Mouse (Mus musculus): ENCODE results near the gene Gpr156. TPM values are rescaled to one million over a fixed set of nuclear protein-coding genes. Genes with fewer than 3 reads are reported as not detected.

Gene Gpr156
- polyA plus RNA-seq, 1 experiment from 2014 or later, result not detected

DNA sequence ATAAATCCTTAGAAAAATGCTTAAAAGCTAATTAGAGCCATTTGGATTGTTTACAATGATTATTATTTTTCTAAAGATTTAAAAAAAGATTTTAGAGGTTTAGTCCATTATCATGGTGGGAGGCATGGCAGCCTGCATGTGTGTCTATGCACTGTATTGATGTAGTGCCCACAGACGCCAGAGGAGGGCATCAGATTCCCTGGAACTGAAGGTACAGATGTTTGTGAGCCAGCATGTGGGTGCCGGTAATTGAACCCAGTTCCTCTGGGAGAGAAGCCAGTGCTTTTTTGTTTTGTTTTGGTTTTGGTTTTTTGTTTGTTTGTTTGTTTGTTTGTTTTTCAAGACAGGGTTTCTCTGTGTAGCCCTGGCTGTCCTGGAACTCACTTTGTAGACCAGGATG is 13.3 kb downstream of the Gpr156 start:
- no peaks in the 10 kb centered on the region for H3K9me3 ChIP-seq (ENCODE audit: control insufficient read depth, low read length)
- H3K9ac ChIP-seq (ENCODE audit: low read depth, low read length), result no peak overlapping the region
- H3K4me2 ChIP-seq, result no peak overlapping the region
- DNase-seq (ENCODE audit: low spot score) (no peak), ATAC-seq (replicated peaks; ENCODE audit: low FRiP score) (no peak)
- no peaks in the 10 kb centered on the region for H3K36me3 ChIP-seq (ENCODE audit: control insufficient read depth, insufficient read depth, low read length)
- no peak overlapping the region for H3K27ac ChIP-seq (ENCODE audit: low read depth, low read length)
- 83% methylated on average over 2 of the region's 2 CpGs for WGBS
- no peaks in the 10 kb centered on the region for H3K4me1 ChIP-seq (replicated peaks; ENCODE audit: control insufficient read depth, insufficient read depth, low read length)
- no peaks in the 10 kb centered on the region for H3K27me3 ChIP-seq (replicated peaks; ENCODE audit: control insufficient read depth, insufficient read depth, low read length)
- no peak overlapping the region for H3K4me3 ChIP-seq (ENCODE audit: low read depth, low read length)

DNA sequence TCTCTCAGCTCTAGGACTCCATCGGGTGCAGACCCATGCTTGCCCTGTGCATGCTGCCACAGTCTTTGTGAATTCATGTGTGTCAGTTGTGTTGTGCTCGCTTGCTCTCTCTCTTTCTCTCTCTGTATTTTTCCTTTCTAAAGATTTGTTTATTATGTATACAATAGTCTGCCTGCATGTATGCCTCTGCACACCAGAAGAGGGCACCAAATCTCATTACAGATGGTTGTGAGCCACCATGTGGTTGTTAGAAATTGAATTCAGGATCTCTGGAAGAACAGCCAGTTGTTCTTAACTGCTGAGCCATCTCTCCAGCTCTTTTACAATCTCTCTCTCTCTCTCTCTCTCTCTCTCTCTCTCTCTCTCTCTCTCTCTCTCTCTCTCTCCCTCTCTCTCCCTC is 18.6 kb downstream of the Gpr156 start:
- H3K4me1 ChIP-seq (replicated peaks; ENCODE audit: control insufficient read depth, insufficient read depth, low read length), result no peaks in the 10 kb centered on the region
- H3K4me3 ChIP-seq (ENCODE audit: low read depth, low read length), result no peak overlapping the region
- H3K9ac ChIP-seq (ENCODE audit: low read depth, low read length), result no peak overlapping the region
- 75% methylated on average over 2 of the region's 2 CpGs for WGBS
- H3K27me3 ChIP-seq (replicated peaks; ENCODE audit: control insufficient read depth, insufficient read depth, low read length), result no peaks in the 10 kb centered on the region
- H3K9me3 ChIP-seq (ENCODE audit: control insufficient read depth, low read length), result no peaks in the 10 kb centered on the region
- H3K4me2 ChIP-seq, result no peak overlapping the region
- DNase-seq (ENCODE audit: low spot score), result no peak
- no peak for ATAC-seq (replicated peaks; ENCODE audit: low FRiP score)
- H3K36me3 ChIP-seq (ENCODE audit: control insufficient read depth, insufficient read depth, low read length), result no peaks in the 10 kb centered on the region
- H3K27ac ChIP-seq (ENCODE audit: low read depth, low read length), result no peak overlapping the region

DNA sequence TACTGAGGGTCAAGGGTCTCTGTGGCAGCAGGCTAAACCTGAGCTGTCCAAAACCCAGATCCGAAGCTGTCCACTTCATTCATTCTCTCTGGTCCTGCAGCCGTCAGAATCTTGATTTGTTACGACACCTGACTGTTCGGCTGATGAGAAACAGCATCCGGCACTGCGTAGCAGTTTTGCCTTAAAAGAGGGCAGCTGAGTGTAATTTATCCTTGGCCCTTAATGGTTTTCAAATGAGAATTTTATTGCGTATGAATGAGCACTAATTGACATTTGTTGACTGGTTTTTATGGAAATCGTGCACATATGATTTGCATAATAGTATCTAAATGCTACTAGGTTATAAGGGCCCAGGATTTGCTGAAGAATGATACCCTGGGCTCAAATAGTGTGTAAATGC is 21.0 kb downstream of the Gpr156 start:
- no peak overlapping the region for H3K4me3 ChIP-seq (ENCODE audit: low read depth, low read length)
- H3K27ac ChIP-seq (ENCODE audit: low read depth, low read length), result no peak overlapping the region
- no peak overlapping the region for H3K4me2 ChIP-seq
- no peak for ATAC-seq (replicated peaks; ENCODE audit: low FRiP score)
- 79% methylated on average over 8 of the region's 8 CpGs for WGBS
- H3K27me3 ChIP-seq (replicated peaks; ENCODE audit: control insufficient read depth, insufficient read depth, low read length), result no peaks in the 10 kb centered on the region
- H3K9me3 ChIP-seq (ENCODE audit: control insufficient read depth, low read length), result no peaks in the 10 kb centered on the region
- no peaks in the 10 kb centered on the region for H3K36me3 ChIP-seq (ENCODE audit: control insufficient read depth, insufficient read depth, low read length)
- no peaks in the 10 kb centered on the region for H3K4me1 ChIP-seq (replicated peaks; ENCODE audit: control insufficient read depth, insufficient read depth, low read length)
- DNase-seq (ENCODE audit: low spot score), result no peak
- H3K9ac ChIP-seq (ENCODE audit: low read depth, low read length), result no peak overlapping the region

DNA sequence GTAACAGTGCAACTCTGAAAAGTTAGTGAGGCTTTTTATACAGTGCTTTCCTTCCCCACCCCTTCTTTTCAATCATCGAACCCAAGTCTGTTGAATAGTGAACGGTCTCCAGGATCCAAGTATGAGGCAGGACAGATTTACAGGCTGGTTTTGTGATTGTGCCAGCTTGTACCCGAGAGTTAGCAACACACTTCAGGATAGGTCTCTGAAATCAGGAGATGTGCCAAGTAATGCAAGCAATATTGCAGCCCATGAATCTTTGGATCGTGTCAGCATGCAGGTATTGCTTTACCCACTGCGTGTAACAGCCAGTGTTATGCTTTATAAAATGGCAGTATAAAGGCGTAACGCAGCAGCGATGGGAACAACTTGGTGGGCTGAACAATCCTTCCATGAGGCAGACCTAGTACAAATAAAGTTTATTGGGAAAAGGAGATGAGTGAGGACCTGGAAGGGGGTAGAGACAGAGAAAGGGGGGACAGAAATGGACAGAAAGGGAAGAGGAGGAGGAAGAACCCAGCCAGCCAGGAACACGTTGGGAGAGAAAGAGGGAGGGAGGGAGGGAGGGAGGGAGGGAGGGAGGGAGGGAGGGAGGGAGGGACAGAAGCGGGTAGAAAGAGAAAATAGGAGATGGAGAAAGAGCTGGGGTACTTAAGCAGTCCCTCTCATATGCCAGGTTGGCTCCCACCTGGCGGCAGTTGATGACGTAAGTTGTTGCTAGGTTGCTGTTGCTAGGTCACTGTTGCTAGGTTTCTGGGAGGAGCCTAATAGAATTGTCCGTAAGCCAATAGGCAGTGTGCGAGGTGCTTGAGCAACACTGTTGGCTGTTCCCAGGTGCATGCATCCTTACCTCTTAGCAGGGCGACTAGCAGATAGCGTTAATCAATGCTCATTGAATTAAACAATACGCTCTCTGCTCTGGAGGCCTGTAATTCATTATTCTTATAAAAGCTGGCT is 22.1 kb downstream of the Gpr156 start:
- 59% methylated on average over 16 of the region's 17 CpGs for WGBS
- H3K27ac ChIP-seq (ENCODE audit: low read depth, low read length), result no peak overlapping the region
- DNase-seq (ENCODE audit: low spot score), result no peak
- no peaks in the 10 kb centered on the region for H3K36me3 ChIP-seq (ENCODE audit: control insufficient read depth, insufficient read depth, low read length)
- H3K9me3 ChIP-seq (ENCODE audit: control insufficient read depth, low read length), result no peaks in the 10 kb centered on the region
- no peak overlapping the region for H3K9ac ChIP-seq (ENCODE audit: low read depth, low read length)
- no peaks in the 10 kb centered on the region for H3K27me3 ChIP-seq (replicated peaks; ENCODE audit: control insufficient read depth, insufficient read depth, low read length)
- H3K4me2 ChIP-seq, result no peak overlapping the region
- H3K4me3 ChIP-seq (ENCODE audit: low read depth, low read length), result no peak overlapping the region
- ATAC-seq (replicated peaks; ENCODE audit: low FRiP score), result no peak
- no peaks in the 10 kb centered on the region for H3K4me1 ChIP-seq (replicated peaks; ENCODE audit: control insufficient read depth, insufficient read depth, low read length)

DNA sequence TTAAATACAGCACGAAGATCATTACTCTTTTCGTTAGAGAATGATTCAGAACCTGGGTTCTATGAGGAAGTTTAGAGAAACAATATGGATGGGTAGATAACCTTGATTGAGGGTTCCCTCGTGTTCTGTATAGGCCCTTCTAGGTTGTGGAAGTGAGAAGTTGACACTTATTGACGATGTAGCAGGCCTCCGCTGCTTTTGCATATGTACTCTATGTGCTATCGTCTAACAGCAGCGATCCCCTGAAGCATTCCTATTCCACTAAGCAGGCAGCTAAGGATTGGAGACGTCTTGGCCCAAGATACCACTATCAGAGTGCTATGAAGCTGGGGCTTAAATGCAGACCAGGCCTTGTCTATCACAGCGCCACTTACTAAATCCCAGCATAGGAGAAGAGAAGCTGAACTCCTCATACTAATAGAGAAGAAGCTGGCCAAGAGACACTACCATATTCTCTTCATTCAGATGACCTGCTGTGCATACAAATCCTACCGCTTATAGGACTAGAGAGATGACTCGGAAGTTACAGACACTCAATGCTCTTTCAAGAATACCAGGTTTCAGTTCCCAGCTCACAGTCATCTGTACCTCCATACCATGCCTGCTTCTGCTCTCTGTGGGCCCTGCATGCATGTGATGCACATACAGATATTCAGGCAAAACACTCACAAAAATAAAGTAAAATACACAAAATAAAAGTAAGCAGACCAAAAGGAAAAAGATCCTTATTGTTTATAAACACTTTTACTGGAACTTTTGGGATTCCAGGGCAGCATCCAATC is 23.0 kb downstream of the Gpr156 start:
- H3K4me3 ChIP-seq (ENCODE audit: low read depth, low read length), result no peak overlapping the region
- H3K9ac ChIP-seq (ENCODE audit: low read depth, low read length), result no peak overlapping the region
- DNase-seq (ENCODE audit: low spot score), result no peak
- no peaks in the 10 kb centered on the region for H3K27me3 ChIP-seq (replicated peaks; ENCODE audit: control insufficient read depth, insufficient read depth, low read length)
- no peaks in the 10 kb centered on the region for H3K36me3 ChIP-seq (ENCODE audit: control insufficient read depth, insufficient read depth, low read length)
- no peaks in the 10 kb centered on the region for H3K4me1 ChIP-seq (replicated peaks; ENCODE audit: control insufficient read depth, insufficient read depth, low read length)
- H3K27ac ChIP-seq (ENCODE audit: low read depth, low read length), result no peak overlapping the region
- H3K9me3 ChIP-seq (ENCODE audit: control insufficient read depth, low read length), result no peaks in the 10 kb centered on the region
- no peak overlapping the region for H3K4me2 ChIP-seq
- WGBS, result 64% methylated on average over 11 of the region's 11 CpGs
- no peak for ATAC-seq (replicated peaks; ENCODE audit: low FRiP score)

DNA sequence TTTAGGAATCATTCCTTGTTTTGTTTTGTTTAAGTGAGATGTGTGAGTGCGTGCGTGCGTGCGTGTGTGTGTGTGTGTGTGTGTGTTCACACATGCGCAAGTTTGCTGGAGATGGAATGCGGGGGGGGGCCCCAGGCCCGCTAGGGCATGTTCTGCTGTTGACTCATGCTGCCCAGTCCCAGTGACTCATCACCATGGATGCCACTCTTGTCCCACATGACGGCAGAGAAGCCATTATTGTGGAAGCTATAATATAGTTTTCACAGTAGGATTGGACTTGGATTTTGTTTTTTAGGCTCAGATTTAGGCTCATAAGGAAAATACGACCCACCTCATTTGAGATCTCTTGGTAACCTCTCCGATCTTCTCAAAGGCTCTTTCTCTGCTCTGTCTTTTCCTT is 24.0 kb downstream of the Gpr156 start:
- no peaks in the 10 kb centered on the region for H3K36me3 ChIP-seq (ENCODE audit: control insufficient read depth, insufficient read depth, low read length)
- no peak overlapping the region for H3K4me2 ChIP-seq
- 86% methylated on average over 10 of the region's 10 CpGs for WGBS
- no peak overlapping the region for H3K27ac ChIP-seq (ENCODE audit: low read depth, low read length)
- no peak overlapping the region for H3K4me3 ChIP-seq (ENCODE audit: low read depth, low read length)
- H3K4me1 ChIP-seq (replicated peaks; ENCODE audit: control insufficient read depth, insufficient read depth, low read length), result no peaks in the 10 kb centered on the region
- ATAC-seq (replicated peaks; ENCODE audit: low FRiP score) (no peak), DNase-seq (ENCODE audit: low spot score) (no peak)
- H3K9me3 ChIP-seq (ENCODE audit: control insufficient read depth, low read length), result no peaks in the 10 kb centered on the region
- no peak overlapping the region for H3K9ac ChIP-seq (ENCODE audit: low read depth, low read length)
- H3K27me3 ChIP-seq (replicated peaks; ENCODE audit: control insufficient read depth, insufficient read depth, low read length), result no peaks in the 10 kb centered on the region

DNA sequence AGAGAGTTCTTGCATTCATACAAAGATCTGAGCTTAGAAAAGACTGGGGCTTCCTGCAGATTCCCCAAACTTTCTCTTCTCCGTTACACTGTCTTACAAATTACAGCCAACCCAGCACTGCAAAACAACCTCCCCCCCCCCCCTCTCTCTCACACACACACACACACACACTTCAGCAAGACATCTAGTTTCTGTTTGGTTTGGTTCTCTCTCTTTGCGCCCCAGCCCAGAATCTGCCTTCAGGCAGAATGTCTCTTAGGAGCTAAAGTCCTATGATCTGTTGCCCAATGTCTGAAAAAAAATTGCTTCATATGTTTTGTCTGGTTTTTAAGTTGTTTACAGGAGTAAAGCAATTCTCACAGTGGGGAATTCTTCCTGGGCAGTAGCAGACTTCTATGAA is 27.4 kb downstream of the Gpr156 start:
- DNase-seq (ENCODE audit: low spot score), result no peak
- 71% methylated on average over 2 of the region's 2 CpGs for WGBS
- H3K27me3 ChIP-seq (replicated peaks; ENCODE audit: control insufficient read depth, insufficient read depth, low read length), result no peaks in the 10 kb centered on the region
- H3K4me2 ChIP-seq, result no peak overlapping the region
- H3K4me3 ChIP-seq (ENCODE audit: low read depth, low read length), result no peak overlapping the region
- H3K9ac ChIP-seq (ENCODE audit: low read depth, low read length), result no peak overlapping the region
- H3K4me1 ChIP-seq (replicated peaks; ENCODE audit: control insufficient read depth, insufficient read depth, low read length), result no peaks in the 10 kb centered on the region
- no peak overlapping the region for H3K27ac ChIP-seq (ENCODE audit: low read depth, low read length)
- H3K36me3 ChIP-seq (ENCODE audit: control insufficient read depth, insufficient read depth, low read length), result no peaks in the 10 kb centered on the region
- ATAC-seq (replicated peaks; ENCODE audit: low FRiP score), result no peak
- H3K9me3 ChIP-seq (ENCODE audit: control insufficient read depth, low read length), result no peaks in the 10 kb centered on the region

DNA sequence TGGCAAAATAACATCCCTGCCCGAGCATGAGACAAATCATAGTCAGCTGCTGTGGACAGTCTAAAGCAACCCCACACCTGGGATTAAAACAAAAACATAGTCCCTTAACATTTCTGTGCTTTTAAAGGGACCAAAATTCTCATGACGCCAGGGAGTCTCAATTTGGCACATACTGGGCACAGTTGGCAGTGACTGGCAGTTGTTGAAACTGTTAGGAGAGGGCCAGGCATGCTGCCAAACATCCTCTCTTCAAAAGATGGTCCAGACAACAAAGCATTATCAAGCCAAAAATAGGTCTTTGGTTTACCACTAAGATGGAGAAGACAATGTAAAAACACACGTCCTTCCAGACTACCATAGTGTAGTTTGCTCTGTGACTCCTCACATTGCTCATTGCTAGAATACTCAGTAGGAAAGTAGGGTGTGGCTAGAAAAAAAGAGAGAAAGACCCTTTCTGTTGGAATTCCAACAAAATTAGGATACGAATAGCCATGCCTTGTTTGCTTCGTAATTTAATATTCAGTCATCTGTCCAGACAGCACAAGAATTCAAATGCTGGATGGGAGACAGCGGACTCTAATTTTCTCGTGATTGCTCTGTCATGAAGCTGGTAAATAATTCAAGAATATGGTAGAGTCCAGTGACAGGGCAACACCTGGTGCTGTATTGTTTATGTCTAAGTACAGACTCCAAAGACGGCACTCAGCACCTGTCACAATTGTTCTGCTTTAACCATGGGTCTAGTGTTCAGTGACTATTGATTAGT is 28.9 kb downstream of the Gpr156 start:
- WGBS, result 74% methylated on average over 8 of the region's 8 CpGs
- Histone ChIP-seq H3K9me3 (ENCODE audit: control insufficient read depth, low read length) (no peaks in the 10 kb centered on the region), H3K4me2 (no peak overlapping the region), H3K4me1 (replicated peaks; ENCODE audit: control insufficient read depth, insufficient read depth, low read length) (no peaks in the 10 kb centered on the region), H3K27ac (ENCODE audit: low read depth, low read length) (no peak overlapping the region), H3K4me3 (ENCODE audit: low read depth, low read length) (no peak overlapping the region), H3K36me3 (ENCODE audit: control insufficient read depth, insufficient read depth, low read length) (no peaks in the 10 kb centered on the region), H3K27me3 (replicated peaks; ENCODE audit: control insufficient read depth, insufficient read depth, low read length) (no peaks in the 10 kb centered on the region), H3K9ac (ENCODE audit: low read depth, low read length) (no peak overlapping the region)
- no peak for ATAC-seq (replicated peaks; ENCODE audit: low FRiP score)
- DNase-seq (ENCODE audit: low spot score), result no peak
